Mouse (Mus musculus) limb, embryonic 13.5 days (tissue): ENCODE measurements around the gene Prr14l. TPM values are rescaled to one million over a fixed set of nuclear protein-coding genes. Genes with fewer than 3 reads are reported as not detected.
"Not testable (repeated sequence)": the region's sequence is repeated elsewhere in the genome, so short reads cannot be mapped to it uniquely, and the experiment has no call there.

Experiments
- ATAC-seq: fragments of 200-750 bp; cut with Nextera tagmentation; 2 replicates; pipeline ENCODE4 v1.8.0; 2017; ENCODE audit warnings: low read depth, moderate number of reproducible peaks, moderate TSS enrichment; ENCODE audit not compliant: low FRiP score
- H3K27ac ChIP-seq: fragments of 300-500 bp; sonication (generic); 2 replicates; pipeline ENCODE4 v1.5.1; 2015; ENCODE audit warnings: inconsistent platforms, mild to moderate bottlenecking, moderate library complexity
- H3K27me3 ChIP-seq: fragments of 300-500 bp; sonication (generic); 2 replicates; pipeline ENCODE4 v1.6.1; 2015; ENCODE audit warnings: mild to moderate bottlenecking, inconsistent platforms
- H3K36me3 ChIP-seq: fragments of 300-500 bp; sonication (generic); 2 replicates; pipeline ENCODE4 v1.6.1; 2015; ENCODE audit warnings: inconsistent platforms, mild to moderate bottlenecking, moderate library complexity
- H3K4me1 ChIP-seq: fragments of 300-500 bp; sonication (generic); 2 replicates; pipeline ENCODE4 v1.6.1; 2015; ENCODE audit warnings: inconsistent platforms
- H3K4me2 ChIP-seq: fragments of 300-500 bp; sonication (generic); replicated peaks from 2 replicates; pipeline ENCODE4 v1.6.1; 2015; ENCODE audit warnings: inconsistent platforms, mild to moderate bottlenecking, moderate library complexity
- H3K4me3 ChIP-seq: fragments of 300-500 bp; sonication (generic); 2 replicates; pipeline ENCODE4 v1.5.1; 2015; ENCODE audit warnings: moderate library complexity, mild to moderate bottlenecking, inconsistent platforms
- H3K9ac ChIP-seq: fragments of 300-500 bp; sonication (generic); 2 replicates; pipeline ENCODE4 v1.6.1; 2015; ENCODE audit warnings: mild to moderate bottlenecking, inconsistent platforms
- H3K9me3 ChIP-seq: fragments of 300-500 bp; sonication (generic); 2 replicates; pipeline ENCODE4 v1.6.1; 2016; ENCODE audit warnings: inconsistent platforms
- WGBS: fragments of 180-500 bp; shearing (Covaris S2); methylation state at CpG from one replicate; pipeline ENCODE4 v1.1.7; 2015; 5-methylcytosine and 5-hydroxymethylcytosine counted together
- polyA plus RNA-seq: library from polyadenylated mRNA; unstranded; fragments of >200 nt; fragmentation: Nextera tagmentation; extraction: Ambion mirVana; gene quantifications from 2 replicates; pipeline ENCODE4 v1.2.1, GENCODE M21; 2015

Gene Prr14l
- polyA plus RNA-seq, 1 experiment from 2014 or later, result 12.2 TPM

DNA sequence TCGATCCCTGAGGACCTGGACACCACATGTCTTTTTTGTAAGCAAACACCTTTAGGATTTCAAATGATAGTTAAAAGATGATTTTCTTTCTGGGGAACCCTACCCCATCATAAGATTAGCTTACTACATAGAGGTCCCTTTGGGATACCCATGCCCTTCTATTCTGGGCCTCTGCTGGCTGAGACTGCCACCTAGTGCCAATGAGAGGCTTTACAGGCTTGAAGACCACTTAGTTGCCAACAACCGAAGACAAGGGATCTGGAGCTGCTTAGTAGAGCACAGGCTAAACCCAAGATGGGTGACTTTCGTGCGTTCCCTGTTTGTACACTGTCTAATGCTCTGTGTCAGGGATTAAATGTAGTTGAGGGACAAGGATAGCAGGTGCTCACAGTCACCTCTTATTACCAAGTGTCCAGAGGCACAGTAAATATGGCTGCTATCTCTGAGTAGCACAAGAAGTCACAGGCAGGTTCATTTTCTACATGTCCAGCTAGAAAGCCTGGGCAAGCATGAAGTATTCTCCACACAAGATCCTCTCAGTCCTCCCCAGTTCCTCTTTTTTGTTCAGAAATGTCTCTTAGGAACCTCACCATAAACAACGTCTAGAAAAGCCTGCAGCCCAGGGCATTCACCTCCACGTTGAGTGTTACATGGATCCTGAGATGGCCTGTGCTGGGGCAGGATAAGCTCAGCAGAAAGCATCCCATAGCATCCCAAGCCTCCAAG is 106.2 kb downstream of the Prr14l start:
- 64% methylated on average over 6 of the region's 6 CpGs for WGBS
- Histone ChIP-seq H3K9me3 (no peaks in the 10 kb centered on the region), H3K4me1 (peaks cover 13% of the 10 kb centered on the region), H3K4me3 (no peak overlapping the region), H3K36me3 (no peaks in the 10 kb centered on the region), H3K27me3 (no peaks in the 10 kb centered on the region), H3K9ac (no peak overlapping the region), H3K4me2 (no peak overlapping the region), H3K27ac (no peak overlapping the region)
- no peak for ATAC-seq

DNA sequence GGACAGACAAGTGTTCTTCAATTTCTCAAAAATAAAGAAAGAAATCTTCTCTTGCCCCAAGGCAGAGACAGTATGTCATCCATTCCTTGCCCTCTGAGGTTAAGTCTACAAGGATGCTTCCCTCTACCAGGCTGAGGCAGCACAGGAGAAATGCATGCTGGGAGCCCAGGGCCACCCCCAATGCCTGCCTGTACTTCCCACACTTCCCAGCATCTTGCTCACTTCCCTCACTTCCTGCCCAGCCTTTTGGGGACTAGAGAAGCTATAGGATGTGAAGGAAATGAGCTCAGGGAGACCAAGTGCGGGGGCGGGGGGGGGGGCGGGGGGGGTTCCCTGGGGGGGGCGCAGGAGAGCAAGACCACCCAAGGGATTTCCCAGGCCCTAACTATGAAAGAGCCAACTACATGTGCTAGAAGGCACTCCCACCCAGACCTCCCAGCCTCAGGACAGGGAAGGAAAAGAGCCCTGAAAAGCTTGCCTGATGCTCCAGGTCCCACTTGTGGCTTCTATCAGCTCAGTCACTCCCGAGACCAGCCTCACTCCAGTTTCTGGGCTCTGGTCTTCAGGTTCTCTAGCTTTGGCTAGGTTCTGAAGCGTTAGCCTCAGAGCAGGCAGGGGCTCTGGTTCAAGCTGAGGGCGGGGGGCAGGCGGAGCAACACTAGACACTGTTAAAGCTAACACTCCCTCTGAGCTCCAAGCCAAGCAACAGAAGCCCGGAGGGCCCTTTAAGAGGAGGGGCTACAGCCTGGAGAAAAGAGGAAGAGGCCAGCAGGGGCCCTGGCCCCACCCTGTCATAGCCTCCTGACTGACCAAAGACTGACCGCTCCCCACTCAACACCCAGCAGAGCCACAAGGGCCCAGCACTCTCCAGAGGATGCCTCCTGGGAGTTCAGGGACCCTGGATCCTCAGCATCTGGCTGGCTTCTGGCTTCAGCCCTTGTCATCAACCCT is 108.1 kb downstream of the Prr14l start:
- 2% methylated on average over 6 of the region's 10 CpGs for WGBS

DNA sequence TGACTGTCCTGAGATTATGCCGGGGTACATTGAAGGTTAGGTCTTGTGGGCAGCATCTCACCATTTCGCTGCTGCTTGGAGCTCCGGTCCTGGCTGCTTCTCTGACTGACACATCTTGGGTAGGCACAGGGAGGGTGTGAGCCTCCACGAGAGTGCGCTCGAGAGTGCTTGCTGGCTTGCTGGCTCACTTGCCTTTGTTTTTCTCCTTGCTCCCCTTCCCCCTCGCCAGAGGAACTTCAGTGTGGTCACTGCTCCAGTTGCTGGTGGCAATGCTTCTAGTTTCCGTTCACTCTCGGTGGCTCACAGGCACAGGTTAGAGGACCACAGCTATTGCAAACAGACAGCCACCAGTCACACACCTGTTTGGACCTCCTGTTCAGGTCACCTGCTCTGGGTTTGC is 111.9 kb downstream of the Prr14l start:
- Histone ChIP-seq H3K4me2 (no peak overlapping the region), H3K27ac (no peak overlapping the region), H3K9ac (no peak overlapping the region), H3K4me1 (peaks cover 13% of the 10 kb centered on the region), H3K9me3 (no peaks in the 10 kb centered on the region), H3K27me3 (no peaks in the 10 kb centered on the region), H3K4me3 (no peak overlapping the region), H3K36me3 (peaks cover 5% of the 10 kb centered on the region)
- 70% methylated on average over 9 of the region's 9 CpGs for WGBS
- ATAC-seq, result no peak

More for the DNA sequence above, 108.1 kb downstream of the Prr14l start:
- peak overlapping the region; percentile 35 for H3K4me3 ChIP-seq
- H3K9me3 ChIP-seq, result no peaks in the 10 kb centered on the region
- H3K4me1 ChIP-seq, result peaks cover 13% of the 10 kb centered on the region
- H3K9ac ChIP-seq, result peak overlapping the region; percentile 57
- H3K4me2 ChIP-seq, result peak overlapping the region; percentile 53
- H3K27ac ChIP-seq, result peak overlapping the region; percentile 70
- ATAC-seq, result peak; percentile 77
- H3K27me3 ChIP-seq, result no peaks in the 10 kb centered on the region
- H3K36me3 ChIP-seq, result no peaks in the 10 kb centered on the region

DNA sequence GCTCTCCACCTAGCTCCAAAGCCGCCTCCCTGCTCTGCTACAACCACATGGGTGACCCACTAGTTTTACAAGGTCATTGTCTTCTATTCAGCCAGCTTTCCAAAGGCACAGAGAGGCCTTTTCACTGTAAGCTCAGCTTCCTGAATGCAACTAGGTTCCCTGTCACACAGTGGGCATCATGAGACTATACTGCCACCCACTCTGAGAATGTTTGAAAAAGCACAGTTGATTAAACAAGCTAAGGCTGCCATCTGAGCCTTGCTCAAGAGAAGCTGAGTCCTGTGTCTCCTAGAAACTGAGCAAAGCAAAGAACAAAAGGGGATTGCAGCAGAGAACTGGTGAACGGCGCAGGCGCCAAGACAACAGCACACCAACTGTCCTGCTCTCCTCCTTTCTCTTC is 112.7 kb downstream of the Prr14l start:
- not testable (repeated sequence) for H3K9ac ChIP-seq, ATAC-seq, H3K4me1 ChIP-seq, H3K27me3 ChIP-seq, H3K27ac ChIP-seq, H3K4me2 ChIP-seq, H3K4me3 ChIP-seq, H3K9me3 ChIP-seq, H3K36me3 ChIP-seq
- 93% methylated on average over 4 of the region's 4 CpGs for WGBS

DNA sequence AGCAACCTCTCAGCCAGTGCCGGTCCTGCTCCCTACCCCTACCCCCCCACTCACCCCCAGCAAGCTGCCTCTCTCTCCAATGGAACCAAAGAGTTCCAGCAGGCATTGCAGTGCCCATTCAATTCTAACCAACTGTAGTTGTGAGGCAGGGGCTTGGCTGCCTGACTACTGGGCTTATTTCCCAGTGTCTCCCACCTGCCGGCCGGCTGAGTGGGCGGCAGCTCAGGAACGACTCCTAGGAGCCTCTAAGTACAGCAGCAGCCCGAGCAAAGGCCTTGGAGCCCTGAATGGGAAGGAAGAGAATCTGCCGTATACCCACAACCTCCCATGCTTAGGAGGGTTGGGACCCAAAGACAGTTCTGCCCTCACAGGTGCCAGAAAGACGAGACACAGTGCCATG is 113.2 kb downstream of the Prr14l start:
- H3K36me3 ChIP-seq, ATAC-seq: not testable (repeated sequence)
- 89% methylated on average over 8 of the region's 8 CpGs for WGBS

DNA sequence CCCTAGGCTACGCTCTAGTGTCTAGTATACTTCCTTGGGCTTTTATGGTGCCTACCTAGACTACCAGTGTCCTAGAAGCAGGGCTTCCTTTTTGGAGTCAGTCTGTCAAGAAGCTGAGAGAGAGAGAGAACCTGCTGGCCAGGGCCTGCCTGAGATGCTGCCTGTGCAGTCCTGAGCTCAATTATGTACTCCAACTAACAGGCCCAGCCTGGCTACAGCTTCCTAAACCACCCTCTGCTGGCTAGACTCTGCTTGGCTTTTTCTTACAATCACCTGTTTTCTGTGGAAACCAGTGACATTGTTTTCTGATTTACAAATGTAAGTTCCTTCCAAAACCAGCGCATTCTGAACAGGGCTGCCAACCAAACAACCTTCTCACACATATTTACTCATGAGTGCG is 113.9 kb downstream of the Prr14l start:
- H3K36me3 ChIP-seq, result peaks cover 11% of the 10 kb centered on the region
- no peak overlapping the region for H3K4me3 ChIP-seq
- H3K4me1 ChIP-seq, result no peaks in the 10 kb centered on the region
- H3K9me3 ChIP-seq, result no peaks in the 10 kb centered on the region
- H3K9ac ChIP-seq, result no peak overlapping the region
- H3K4me2 ChIP-seq, result no peak overlapping the region
- no peak overlapping the region for H3K27ac ChIP-seq
- ATAC-seq, result no peak
- no peaks in the 10 kb centered on the region for H3K27me3 ChIP-seq
- 96% methylated on average over 3 of the region's 3 CpGs for WGBS

More for the DNA sequence above, 113.2 kb downstream of the Prr14l start:
- H3K9ac ChIP-seq, H3K4me3 ChIP-seq, H3K27ac ChIP-seq, H3K4me2 ChIP-seq, H3K4me1 ChIP-seq, H3K27me3 ChIP-seq, H3K9me3 ChIP-seq: not testable (repeated sequence)

Other genes with a start within 250 kb of the Prr14l start
- gene Yes1, start 243.1 kb downstream of the Prr14l start, polyA plus RNA-seq, result 34.8 and 35.7 TPM in 2 replicates
- 54.4 and 55.4 TPM in 2 replicates for gene Pisd, start 68.6 kb downstream of the Prr14l start, polyA plus RNA-seq
- not detected in 2 replicates for gene Gm20671, start 27.1 kb downstream of the Prr14l start, polyA plus RNA-seq
- gene Depdc5, start 9.4 kb upstream of the Prr14l start, polyA plus RNA-seq, result 23.4 and 24.0 TPM in 2 replicates
- gene Ywhah, start 164.6 kb upstream of the Prr14l start, polyA plus RNA-seq, result 363 and 388 TPM in 2 replicates
- 0.11 TPM in 1 of 2 replicates, not detected in the other for gene Slc5a1, start 250.0 kb upstream of the Prr14l start, polyA plus RNA-seq